Mouse (Mus musculus): ENCODE measurements around the gene Tmem198.

Gene Tmem198

GRCm38 (mm10) chr1:75487405-75488161 lies 8.3 kb downstream of the Tmem198 start:
- peak; percentile 95 for DNase-seq (ENCODE audit: low read depth, low spot score)

- DNase-seq (ENCODE audit: low read depth, low spot score): no peak
These were observed 11.6 kb downstream of the Tmem198 start for GRCm38 (mm10) chr1:75490785-75491551.

- no peak for DNase-seq (ENCODE audit: low read depth, low spot score)
These were observed 13.3 kb downstream of the Tmem198 start for GRCm38 (mm10) chr1:75492579-75493170.

GRCm38 (mm10) chr1:75494878-75495548 lies 15.7 kb downstream of the Tmem198 start:
- DNase-seq (ENCODE audit: low read depth, low spot score): peak; percentile 82

- no peak for DNase-seq (ENCODE audit: low read depth, low spot score)
These were observed 19.6 kb downstream of the Tmem198 start for GRCm38 (mm10) chr1:75498897-75499296.

- DNase-seq (ENCODE audit: low read depth, low spot score): no peak
These were observed 20.1 kb downstream of the Tmem198 start for GRCm38 (mm10) chr1:75499441-75499840.

GRCm38 (mm10) chr1:75501905-75502304 lies 22.6 kb downstream of the Tmem198 start:
- no peak for DNase-seq (ENCODE audit: low read depth, low spot score)

GRCm38 (mm10) chr1:75502945-75503650 lies 23.8 kb downstream of the Tmem198 start:
- DNase-seq (ENCODE audit: low read depth, low spot score): no peak

- no peak for DNase-seq (ENCODE audit: low read depth, low spot score)
These were observed 24.3 kb downstream of the Tmem198 start for GRCm38 (mm10) chr1:75503651-75503980.

- no peak for DNase-seq (ENCODE audit: low read depth, low spot score)
These were observed 25.1 kb downstream of the Tmem198 start for GRCm38 (mm10) chr1:75504256-75505045.

GRCm38 (mm10) chr1:75505159-75505955 lies 26.0 kb downstream of the Tmem198 start:
- peak; percentile 66 for DNase-seq (ENCODE audit: low read depth, low spot score)

- DNase-seq (ENCODE audit: low read depth, low spot score): peak; percentile 79
These were observed 26.9 kb downstream of the Tmem198 start, which contains the start of gene Obsl1 for GRCm38 (mm10) chr1:75505956-75506831. TSS of gene Obsl1 (minus strand) at chr1:75506452.

GRCm38 (mm10) chr1:75507006-75507405 lies 27.7 kb downstream of the Tmem198 start, which contains the start of gene Inha:
TSS of gene Inha (plus strand) at chr1:75507077.
- no peak for DNase-seq (ENCODE audit: low read depth, low spot score)

GRCm38 (mm10) chr1:75509586-75509985 lies 30.3 kb downstream of the Tmem198 start:
- DNase-seq (ENCODE audit: low read depth, low spot score): no peak

- no peak for DNase-seq (ENCODE audit: low read depth, low spot score)
These were observed 30.8 kb downstream of the Tmem198 start for GRCm38 (mm10) chr1:75510154-75510553.

- DNase-seq (ENCODE audit: low read depth, low spot score): peak; percentile 79
These were observed 32.3 kb downstream of the Tmem198 start for GRCm38 (mm10) chr1:75511437-75512210.

GRCm38 (mm10) chr1:75512550-75512949 lies 33.2 kb downstream of the Tmem198 start:
- DNase-seq (ENCODE audit: low read depth, low spot score): no peak

Measured in ZHBTc4 (cell line).